Mouse (Mus musculus): Measurements from ENCODE around the gene Cdk20. TPM values are rescaled to one million over a fixed set of nuclear protein-coding genes. Genes with fewer than 3 reads are reported as not detected.
"Not testable (repeated sequence)": the region's sequence is repeated elsewhere in the genome, so short reads cannot be mapped to it uniquely, and the experiment has no call there.

The Cdk20 gene
- polyA plus RNA-seq, 1 experiment, result 27.9 TPM

- 76% methylated on average over 9 of the region's 9 CpGs for WGBS
- DNase-seq, result no peak
Observed at GRCm38 (mm10) chr13:64445254-64445920, 13.3 kb downstream of the Cdk20 start.

GRCm38 (mm10) chr13:64447947-64448346 is 15.8 kb downstream of the Cdk20 start:
- TF ChIP-seq POLR2A (IDR thresholded peaks at IDR 0.05; ENCODE audit: borderline replicate concordance, insufficient read depth, low read length) (no peak), CTCF (IDR thresholded peaks at IDR 0.05; ENCODE audit: borderline replicate concordance, insufficient read depth, low read depth, low read length) (peak; percentile 68)
- Histone ChIP-seq H3K4me3 (replicated peaks; ENCODE audit: insufficient read depth, low read depth, low read length) (no peak overlapping the region), H3K27ac (ENCODE audit: insufficient read depth, low read length) (no peak overlapping the region), H3K27me3 (ENCODE audit: control insufficient read depth, insufficient read depth, low read length) (no peaks in the 10 kb centered on the region), H3K4me1 (ENCODE audit: control insufficient read depth, insufficient read depth, low read length) (no peaks in the 10 kb centered on the region)
- DNase-seq, result peak in 1 of 2 experiments; percentile 30
- WGBS, result 0% methylated on average over 1 of the region's 1 CpGs

More at GRCm38 (mm10) chr13:64445254-64445920, 13.3 kb downstream of the Cdk20 start:
- H3K27ac ChIP-seq (ENCODE audit: insufficient read depth, low read length), result no peak overlapping the region
- TF ChIP-seq CTCF (IDR thresholded peaks at IDR 0.05; ENCODE audit: borderline replicate concordance, insufficient read depth, low read depth, low read length) (no peak), POLR2A (IDR thresholded peaks at IDR 0.05; ENCODE audit: borderline replicate concordance, insufficient read depth, low read length) (no peak)
- no peak overlapping the region for H3K4me3 ChIP-seq (replicated peaks; ENCODE audit: insufficient read depth, low read depth, low read length)
- no peaks in the 10 kb centered on the region for H3K27me3 ChIP-seq (ENCODE audit: control insufficient read depth, insufficient read depth, low read length)
- no peaks in the 10 kb centered on the region for H3K4me1 ChIP-seq (ENCODE audit: control insufficient read depth, insufficient read depth, low read length)

DNA sequence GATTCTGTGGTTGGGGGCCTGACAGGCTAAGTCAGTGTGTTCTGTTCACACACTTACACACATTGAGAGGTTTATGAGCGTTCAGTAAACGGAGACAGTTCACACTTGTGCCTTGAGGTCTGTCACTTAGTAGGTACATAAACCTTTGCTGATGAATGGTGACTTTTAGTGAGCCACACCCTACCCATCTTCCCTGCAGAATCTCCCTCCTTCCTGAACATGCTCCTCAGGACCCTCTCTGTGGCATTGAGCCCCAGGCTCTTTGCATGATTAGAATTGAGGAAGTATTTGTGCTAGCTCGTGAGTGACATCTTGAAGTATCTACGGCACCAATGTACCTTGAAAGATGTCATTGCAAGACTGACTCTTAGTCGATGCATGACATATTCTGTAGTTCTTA is 16.6 kb downstream of the Cdk20 start:
- TF ChIP-seq POLR2A (IDR thresholded peaks at IDR 0.05; ENCODE audit: borderline replicate concordance, insufficient read depth, low read length) (no peak), CTCF (IDR thresholded peaks at IDR 0.05; ENCODE audit: borderline replicate concordance, insufficient read depth, low read depth, low read length) (no peak)
- WGBS, result 91% methylated on average over 5 of the region's 5 CpGs
- Histone ChIP-seq H3K4me1 (ENCODE audit: control insufficient read depth, insufficient read depth, low read length) (no peaks in the 10 kb centered on the region), H3K4me3 (replicated peaks; ENCODE audit: insufficient read depth, low read depth, low read length) (no peak overlapping the region), H3K27me3 (ENCODE audit: control insufficient read depth, insufficient read depth, low read length) (no peaks in the 10 kb centered on the region), H3K27ac (ENCODE audit: insufficient read depth, low read length) (no peak overlapping the region)
- DNase-seq, result no peak

- Histone ChIP-seq H3K4me3 (replicated peaks; ENCODE audit: insufficient read depth, low read depth, low read length) (no peak overlapping the region), H3K27ac (ENCODE audit: insufficient read depth, low read length) (no peak overlapping the region), H3K4me1 (ENCODE audit: control insufficient read depth, insufficient read depth, low read length) (no peaks in the 10 kb centered on the region), H3K27me3 (ENCODE audit: control insufficient read depth, insufficient read depth, low read length) (no peaks in the 10 kb centered on the region)
- 85% methylated on average over 7 of the region's 7 CpGs for WGBS
- no peak for TF ChIP-seq POLR2A (IDR thresholded peaks at IDR 0.05; ENCODE audit: borderline replicate concordance, insufficient read depth, low read length)
- DNase-seq, result no peak
Observed at GRCm38 (mm10) chr13:64450001-64450794, 18.1 kb downstream of the Cdk20 start.

GRCm38 (mm10) chr13:64457225-64457978 is 25.3 kb downstream of the Cdk20 start:
- H3K27me3 ChIP-seq (ENCODE audit: control insufficient read depth, insufficient read depth, low read length); DNase-seq; H3K27ac ChIP-seq (ENCODE audit: insufficient read depth, low read length); H3K4me3 ChIP-seq (replicated peaks; ENCODE audit: insufficient read depth, low read depth, low read length); H3K4me1 ChIP-seq (ENCODE audit: control insufficient read depth, insufficient read depth, low read length): not testable (repeated sequence)
- WGBS, result 95% methylated on average over 19 of the region's 19 CpGs

GRCm38 (mm10) chr13:64458181-64458580 is 26.1 kb downstream of the Cdk20 start:
- H3K4me3 ChIP-seq (replicated peaks; ENCODE audit: insufficient read depth, low read depth, low read length), result no peak overlapping the region
- H3K27me3 ChIP-seq (ENCODE audit: control insufficient read depth, insufficient read depth, low read length), result no peaks in the 10 kb centered on the region
- TF ChIP-seq POLR2A (IDR thresholded peaks at IDR 0.05; ENCODE audit: borderline replicate concordance, insufficient read depth, low read length) (no peak), CTCF (IDR thresholded peaks at IDR 0.05; ENCODE audit: borderline replicate concordance, insufficient read depth, low read depth, low read length) (no peak)
- DNase-seq, result peak; percentile 48 to 71
- WGBS, result 13% methylated on average over 14 of the region's 14 CpGs
- no peak overlapping the region for H3K27ac ChIP-seq (ENCODE audit: insufficient read depth, low read length)
- H3K4me1 ChIP-seq (ENCODE audit: control insufficient read depth, insufficient read depth, low read length), result peaks cover 5% of the 10 kb centered on the region; the same call in 1 of the 2 replicates

GRCm38 (mm10) chr13:64462581-64462980 is 30.5 kb downstream of the Cdk20 start:
- no peak for DNase-seq
- Histone ChIP-seq H3K27me3 (ENCODE audit: control insufficient read depth, insufficient read depth, low read length) (no peaks in the 10 kb centered on the region), H3K4me3 (replicated peaks; ENCODE audit: insufficient read depth, low read depth, low read length) (no peak overlapping the region), H3K27ac (ENCODE audit: insufficient read depth, low read length) (no peak overlapping the region), H3K4me1 (ENCODE audit: control insufficient read depth, insufficient read depth, low read length) (no peaks in the 10 kb centered on the region; the same call in 1 of the 2 replicates)
- no peak for TF ChIP-seq POLR2A (IDR thresholded peaks at IDR 0.05; ENCODE audit: borderline replicate concordance, insufficient read depth, low read length)
- no peak for TF ChIP-seq CTCF (IDR thresholded peaks at IDR 0.05; ENCODE audit: borderline replicate concordance, insufficient read depth, low read depth, low read length)
- 80% methylated on average over 2 of the region's 2 CpGs for WGBS
